Mouse (Mus musculus) right cerebral cortex, postnatal 4 days (tissue): ENCODE measurements around the gene Dohh.

Experiments
- DNase-seq: peaks from one replicate; pipeline ENCODE4 v3.0.0-alpha.2; 2022

Gene Dohh

GRCm38 (mm10) chr10:81358209-81358608, 26.0 kb upstream of the Dohh start:
- no peak for DNase-seq

- DNase-seq, result no peak
Observed at GRCm38 (mm10) chr10:81358841-81359240, 25.4 kb upstream of the Dohh start.

GRCm38 (mm10) chr10:81360721-81361120, 23.5 kb upstream of the Dohh start:
- no peak for DNase-seq

- DNase-seq, result no peak
Observed at GRCm38 (mm10) chr10:81362336-81362949, 21.8 kb upstream of the Dohh start.

- DNase-seq, result no peak
Observed at GRCm38 (mm10) chr10:81363436-81364346, 20.5 kb upstream of the Dohh start.

- no peak for DNase-seq
Observed at GRCm38 (mm10) chr10:81364666-81365065, 19.6 kb upstream of the Dohh start.

GRCm38 (mm10) chr10:81365073-81365472, 19.2 kb upstream of the Dohh start:
- DNase-seq, result no peak

- no peak for DNase-seq
Observed at GRCm38 (mm10) chr10:81365672-81366476, 18.4 kb upstream of the Dohh start, which contains the start of gene 4930404N11Rik. Gene 4930404N11Rik (minus strand): TSS chr10:81365816.

- no peak for DNase-seq
Observed at GRCm38 (mm10) chr10:81366477-81367206, 17.6 kb upstream of the Dohh start.

GRCm38 (mm10) chr10:81367207-81367495, 17.1 kb upstream of the Dohh start:
- no peak for DNase-seq

- DNase-seq, result no peak
Observed at GRCm38 (mm10) chr10:81375322-81375721, 8.9 kb upstream of the Dohh start.

- DNase-seq, result no peak
Observed at GRCm38 (mm10) chr10:81376561-81377361, 7.5 kb upstream of the Dohh start.

GRCm38 (mm10) chr10:81377362-81377664, 6.9 kb upstream of the Dohh start:
- DNase-seq, result no peak

- DNase-seq, result no peak
Observed at GRCm38 (mm10) chr10:81377793-81378552, 6.3 kb upstream of the Dohh start, which contains the start of gene Fzr1. Gene Fzr1 (minus strand): TSS chr10:81378516.

GRCm38 (mm10) chr10:81378553-81379182, 5.6 kb upstream of the Dohh start:
- DNase-seq, result peak; percentile 100

- no peak for DNase-seq
Observed at GRCm38 (mm10) chr10:81379183-81379553, 5.1 kb upstream of the Dohh start.

GRCm38 (mm10) chr10:81379809-81380378, 4.3 kb upstream of the Dohh start:
- no peak for DNase-seq

GRCm38 (mm10) chr10:81382039-81382438, 2.2 kb upstream of the Dohh start:
- DNase-seq, result no peak

GRCm38 (mm10) chr10:81384605-81384982, 366 bp downstream of the Dohh start:
- DNase-seq, result no peak

- no peak for DNase-seq
Observed at GRCm38 (mm10) chr10:81385603-81386306, 1.5 kb downstream of the Dohh start.
